Mouse (Mus musculus): ENCODE results near the gene Zfp978.
"Not testable (repeated sequence)": the region's sequence is repeated elsewhere in the genome, so short reads cannot be mapped to it uniquely, and the experiment has no call there.

Zfp978 gene

GRCm38 (mm10) chr4:147361003-147361402 lies at the start of gene Zfp978:
Gene Zfp978 (plus strand): TSS chr4:147361303.
- not testable (repeated sequence) for DNase-seq (ENCODE audit: low spot score)

GRCm38 (mm10) chr4:147335036-147335690 lies 25.9 kb upstream of the Zfp978 start:
- not testable (repeated sequence) for DNase-seq (ENCODE audit: low spot score)

GRCm38 (mm10) chr4:147335691-147336367 lies 25.3 kb upstream of the Zfp978 start:
- peak; percentile 41 for DNase-seq (ENCODE audit: low spot score)

DNA sequence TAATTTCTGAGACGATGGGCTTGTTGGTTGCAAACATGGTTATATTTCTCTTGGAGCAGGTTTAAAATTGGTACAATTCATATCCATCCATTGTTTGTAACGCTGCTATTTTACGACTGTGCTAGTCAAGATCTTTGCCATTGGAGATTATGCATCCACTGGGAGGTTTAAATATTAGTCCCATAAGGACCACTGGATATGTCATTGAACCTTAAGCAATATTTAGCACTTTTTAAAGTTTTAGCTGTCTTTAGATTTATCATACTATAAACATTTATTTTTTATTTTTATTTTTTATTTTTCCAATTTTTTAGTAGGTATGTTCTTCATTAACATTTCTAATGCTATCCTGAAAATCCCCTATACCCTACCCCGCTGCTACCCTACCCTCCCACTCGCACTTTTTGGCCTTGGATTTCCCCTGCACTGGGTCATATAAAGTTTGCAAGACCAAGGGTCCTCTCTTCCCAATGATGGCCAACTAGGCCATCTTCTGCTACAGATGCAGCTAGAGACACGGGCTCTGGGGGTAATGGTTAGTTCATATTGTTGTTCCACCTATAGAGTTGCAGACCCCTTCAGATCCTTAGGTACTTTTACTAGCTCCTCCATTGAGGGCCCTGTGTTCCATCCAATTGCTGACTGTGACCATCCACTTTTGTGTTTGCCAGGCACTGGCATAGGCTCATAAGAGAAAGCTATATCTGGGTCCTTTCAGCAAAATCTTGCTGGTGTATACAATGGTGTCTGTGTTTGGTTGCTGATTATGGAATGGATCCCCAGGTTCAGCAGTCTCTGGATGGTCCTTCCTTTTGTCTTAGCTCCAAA lies 24.5 kb upstream of the Zfp978 start:
- DNase-seq (ENCODE audit: low spot score), result peak; percentile 66

DNA sequence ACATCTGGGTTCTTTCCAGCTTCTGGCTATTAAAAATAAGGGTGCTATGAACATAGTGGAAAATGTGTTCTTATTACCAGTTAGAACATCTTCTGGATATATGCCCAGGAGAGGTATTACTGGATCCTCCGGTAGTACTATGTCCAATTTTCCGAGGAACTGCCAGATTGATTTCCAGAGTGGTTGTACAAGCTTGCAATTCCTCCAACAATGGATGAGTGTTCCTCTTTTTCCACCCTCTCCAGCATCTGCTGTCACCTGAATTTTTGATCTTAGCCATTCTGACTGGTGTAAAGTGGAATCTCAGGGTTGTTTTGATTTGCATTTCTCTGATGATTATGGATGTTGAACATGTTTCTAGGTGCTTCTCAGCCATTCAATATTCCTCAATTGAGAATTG lies 23.6 kb upstream of the Zfp978 start:
- DNase-seq (ENCODE audit: low spot score), result not testable (repeated sequence)

DNA sequence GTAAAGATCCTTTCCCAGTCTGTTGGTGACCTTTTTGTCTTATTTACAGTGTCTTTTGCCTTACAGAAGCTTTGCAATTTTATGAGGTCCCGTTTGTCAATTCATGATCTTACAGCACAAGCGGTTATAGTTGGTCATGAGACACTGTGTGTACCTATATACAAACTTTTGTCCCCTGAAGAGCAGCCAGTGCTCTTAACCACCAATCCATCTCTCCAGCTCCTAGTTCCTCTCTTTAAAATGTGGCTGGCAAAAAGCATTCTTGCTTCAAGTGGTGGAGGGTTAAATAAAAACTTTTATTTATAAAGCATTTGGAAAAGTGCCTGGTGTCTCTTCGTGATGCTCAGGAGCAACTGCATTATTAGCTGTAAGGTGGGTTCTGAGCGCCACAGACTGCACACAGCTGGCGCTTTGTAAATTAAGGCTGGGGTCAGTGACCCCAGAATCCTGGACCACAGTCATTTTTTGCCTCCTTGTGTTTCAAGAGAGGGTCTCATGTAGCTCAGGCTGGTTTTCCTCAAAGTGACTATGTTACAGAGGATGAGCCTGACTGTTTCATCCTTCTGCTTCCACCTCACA lies 23.0 kb upstream of the Zfp978 start:
- peak; percentile 47 for DNase-seq (ENCODE audit: low spot score)

DNA sequence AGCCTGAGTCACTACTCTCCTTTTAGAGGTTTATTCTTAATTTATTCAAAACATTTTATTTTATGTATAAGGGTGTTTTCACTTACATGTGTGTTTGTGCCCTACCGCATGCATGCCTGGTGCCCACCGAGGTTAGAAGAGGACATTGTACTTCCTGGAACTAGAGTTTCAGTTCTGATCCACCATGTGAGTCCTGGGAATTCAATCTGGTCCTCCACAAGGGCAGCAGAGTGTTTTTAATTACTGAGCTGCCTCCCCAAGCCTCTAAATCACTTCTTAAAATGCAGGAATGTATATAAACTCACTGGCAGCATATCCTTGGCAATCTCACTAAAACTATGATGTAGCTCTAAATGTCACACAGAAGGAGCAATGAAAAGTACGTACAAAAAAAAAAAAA lies 22.4 kb upstream of the Zfp978 start:
- DNase-seq (ENCODE audit: low spot score), result not testable (repeated sequence)

DNA sequence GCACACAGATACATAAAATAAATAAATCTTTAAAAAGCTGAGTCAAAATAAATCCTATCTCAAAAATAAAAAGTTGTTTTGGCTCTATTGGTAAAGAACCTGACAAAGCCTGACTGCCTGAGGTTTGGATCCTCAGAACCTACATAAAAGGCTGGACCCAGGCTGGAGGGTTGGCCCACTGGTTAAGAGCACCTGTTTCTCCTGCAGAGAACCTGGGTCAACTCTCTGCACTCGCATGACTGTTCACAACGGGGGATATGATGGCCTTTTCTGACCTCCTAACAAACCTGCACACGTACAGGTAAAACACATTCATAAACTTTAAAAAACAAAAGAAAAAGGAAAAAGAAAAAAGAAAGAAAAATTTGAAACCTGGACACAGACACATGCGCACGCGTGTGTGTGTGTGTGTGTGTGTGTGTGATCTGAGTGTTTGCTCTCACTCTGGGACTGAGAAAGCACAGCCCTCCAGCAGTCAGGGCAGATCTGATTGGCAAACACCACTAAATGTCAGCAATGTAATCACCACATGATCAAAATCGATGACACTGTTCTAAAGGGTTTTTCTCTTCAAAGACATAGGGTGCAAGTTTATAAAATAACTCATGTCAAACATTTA lies 21.4 kb upstream of the Zfp978 start:
- DNase-seq (ENCODE audit: low spot score), result peak; percentile 67

GRCm38 (mm10) chr4:147340236-147340635 lies 20.9 kb upstream of the Zfp978 start:
- DNase-seq (ENCODE audit: low spot score), result peak; percentile 46

GRCm38 (mm10) chr4:147340876-147341275 lies 20.2 kb upstream of the Zfp978 start:
- not testable (repeated sequence) for DNase-seq (ENCODE audit: low spot score)

DNA sequence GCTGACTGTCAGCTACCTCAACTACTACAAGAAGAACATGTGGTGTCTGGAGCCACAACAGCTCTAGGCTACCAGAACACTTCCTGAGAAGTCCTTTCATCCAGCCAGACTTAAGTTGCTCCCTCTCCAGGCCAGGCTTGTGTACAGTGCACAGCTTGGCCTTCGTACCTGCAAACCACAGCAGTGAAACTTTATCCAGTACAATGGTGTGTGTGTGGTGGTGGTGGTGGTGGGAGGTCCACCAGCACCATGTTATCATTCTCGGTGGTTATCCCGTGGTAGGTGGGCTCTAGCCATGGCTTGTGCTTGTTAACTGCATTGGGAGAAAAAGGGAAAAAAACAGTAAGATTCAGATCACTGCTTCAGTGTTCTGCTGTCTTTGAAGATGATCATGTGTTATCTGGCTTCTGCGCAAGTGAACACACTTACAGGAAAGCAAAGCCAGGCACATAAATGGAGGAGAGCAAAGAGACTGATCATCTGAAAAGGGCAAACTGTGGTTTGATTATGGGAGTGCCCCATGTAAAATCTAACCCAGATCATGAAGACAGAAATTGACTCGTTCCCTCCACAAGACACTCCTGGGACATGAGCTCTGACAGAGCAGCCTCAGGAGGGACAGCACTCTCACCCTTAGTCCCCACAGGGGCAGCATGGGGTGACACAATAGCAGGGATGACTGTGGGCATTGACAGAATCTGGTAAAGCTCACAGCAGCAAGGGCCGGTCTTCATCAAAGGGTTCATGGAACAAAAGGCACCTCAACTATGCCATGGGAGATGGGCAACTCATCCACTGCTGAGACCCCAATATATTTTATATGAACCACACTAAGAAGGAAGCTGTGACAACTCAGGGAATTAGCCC lies 17.8 kb upstream of the Zfp978 start:
- peak; percentile 62 for DNase-seq (ENCODE audit: low spot score)

DNA sequence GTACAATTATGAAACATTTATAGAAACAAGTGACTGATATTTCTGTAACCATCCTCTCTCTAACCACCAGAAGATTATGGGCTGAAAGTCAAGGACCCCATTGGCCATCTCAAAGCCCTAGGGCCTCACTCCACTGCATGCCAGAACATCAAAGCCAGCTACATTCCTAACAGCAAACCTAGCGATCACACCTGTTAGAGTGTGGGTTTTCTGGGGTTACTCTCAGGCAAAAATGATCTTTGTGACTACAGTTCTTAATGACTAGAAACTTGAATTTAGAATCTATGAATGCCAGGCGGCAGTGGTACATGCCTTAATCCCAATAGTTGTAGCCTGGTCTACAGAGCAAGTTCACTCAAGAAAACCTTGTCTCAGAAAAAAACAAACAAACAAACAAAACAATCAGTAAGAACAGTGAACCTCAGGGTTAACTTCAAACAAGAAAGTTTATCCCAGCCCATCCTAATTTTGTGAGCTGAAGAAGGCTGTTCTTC lies 16.0 kb upstream of the Zfp978 start:
- DNase-seq (ENCODE audit: low spot score), result peak; percentile 34

GRCm38 (mm10) chr4:147346361-147347035 lies 14.6 kb upstream of the Zfp978 start:
- not testable (repeated sequence) for DNase-seq (ENCODE audit: low spot score)

DNA sequence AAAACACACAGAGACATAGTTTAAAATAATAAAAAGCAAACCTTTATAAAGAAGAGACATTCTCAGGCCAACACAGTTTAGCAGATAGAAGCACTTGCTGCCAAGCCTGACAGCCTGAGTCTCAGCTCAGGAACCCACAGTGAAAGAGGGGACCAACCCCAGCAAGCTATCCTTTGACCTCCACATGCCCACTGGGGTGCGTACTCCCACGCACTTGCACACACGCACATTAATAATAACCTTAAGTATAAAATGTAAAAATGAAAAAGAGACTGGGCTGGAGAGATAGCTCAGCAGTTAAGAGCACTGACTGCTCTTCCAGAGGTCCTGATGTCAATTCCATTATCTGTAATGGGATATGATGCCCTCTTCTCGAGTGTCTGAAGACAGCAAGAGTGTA lies 13.8 kb upstream of the Zfp978 start:
- DNase-seq (ENCODE audit: low spot score), result not testable (repeated sequence)

DNA sequence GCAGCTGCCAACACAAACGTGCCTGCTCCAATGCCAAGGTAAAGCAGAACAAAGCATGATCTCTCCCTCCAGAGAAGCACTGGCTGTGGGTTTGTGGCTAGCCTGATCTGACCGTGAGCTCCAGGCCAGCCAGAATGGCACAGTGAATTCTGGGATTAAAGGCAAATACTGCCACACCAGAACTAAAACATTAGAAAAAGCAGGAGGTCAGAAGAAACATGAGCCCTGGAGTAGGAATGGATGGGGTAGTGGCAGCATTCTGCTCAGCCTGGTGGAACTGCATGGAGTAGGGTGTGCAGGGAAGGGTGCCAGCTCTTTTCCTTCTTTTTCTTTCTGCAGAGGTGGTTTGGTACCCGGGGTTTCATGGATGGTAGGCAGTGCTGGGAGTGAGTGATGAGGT lies 13.2 kb upstream of the Zfp978 start:
- DNase-seq (ENCODE audit: low spot score), result not testable (repeated sequence)

- not testable (repeated sequence) for DNase-seq (ENCODE audit: low spot score)
These were observed 12.7 kb upstream of the Zfp978 start for GRCm38 (mm10) chr4:147348401-147348800.

DNA sequence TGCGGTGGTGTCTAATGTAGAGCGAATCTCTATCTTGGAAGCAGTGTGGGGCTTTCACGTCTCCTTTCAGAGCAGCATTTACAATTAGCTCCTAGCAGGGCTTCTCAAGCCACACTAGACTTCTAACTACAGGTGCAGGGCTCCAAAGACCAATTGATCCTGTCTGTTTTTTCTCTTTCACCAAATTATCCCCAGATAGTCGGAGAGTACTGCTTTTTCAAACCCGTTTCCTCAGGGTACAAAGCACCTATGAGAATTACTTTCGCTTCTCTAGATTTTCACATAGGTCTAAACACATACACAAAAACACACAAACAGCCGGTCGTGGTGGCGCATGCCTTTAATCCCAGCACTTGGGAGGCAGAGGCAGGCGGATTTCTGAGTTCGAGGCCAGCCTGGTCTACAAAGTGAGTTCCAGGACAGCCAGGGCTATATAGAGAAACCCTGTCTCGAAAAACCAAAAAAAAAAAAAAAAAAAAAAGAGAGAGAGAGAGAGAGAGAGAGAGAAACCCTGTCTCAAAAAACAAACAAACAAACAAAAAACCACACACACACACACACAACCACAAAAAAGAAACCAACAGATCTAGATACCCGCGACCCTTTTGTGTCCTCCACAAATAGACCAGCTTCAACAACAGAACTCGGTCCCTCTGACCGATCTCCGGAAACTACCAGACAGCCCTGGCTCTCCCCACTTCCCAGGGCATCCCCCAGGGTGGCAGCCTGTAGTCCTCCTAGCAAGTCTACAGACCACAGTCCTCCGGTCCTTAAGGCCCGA lies 12.0 kb upstream of the Zfp978 start:
- peak; percentile 58 for DNase-seq (ENCODE audit: low spot score)

DNA sequence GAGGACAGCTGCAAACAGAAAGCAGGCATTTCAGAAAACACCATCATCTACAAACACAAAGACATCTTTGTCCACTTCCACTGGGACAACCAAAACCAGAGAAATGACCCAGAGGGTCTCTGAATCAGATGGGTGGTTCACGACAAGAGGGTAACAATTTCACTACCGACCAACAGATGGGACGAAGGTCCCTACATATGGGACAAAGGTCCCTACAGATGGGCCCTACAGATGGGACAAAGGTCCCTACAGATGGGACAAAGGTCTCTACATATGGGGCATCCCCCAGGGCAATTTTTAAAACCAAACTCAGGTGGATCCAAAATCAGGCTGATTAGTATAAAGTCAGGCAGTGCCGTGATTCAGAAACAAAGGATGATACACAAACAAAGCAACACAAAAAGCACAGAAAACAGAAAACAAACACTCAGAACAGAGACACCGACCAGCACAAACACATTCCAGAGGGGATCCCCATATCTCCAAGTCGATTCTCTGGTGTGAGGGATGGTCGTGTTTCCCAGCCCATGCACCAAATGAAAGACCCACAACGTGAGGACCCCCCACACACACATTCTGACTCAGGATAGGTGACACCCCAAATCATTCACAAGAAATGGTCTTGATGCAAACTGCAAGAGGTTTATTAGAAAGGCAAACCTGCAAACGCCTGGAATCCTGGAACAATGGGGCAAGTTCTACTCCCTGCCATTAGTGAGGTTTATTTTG lies 11.3 kb upstream of the Zfp978 start:
- peak; percentile 43 for DNase-seq (ENCODE audit: low spot score)

DNA sequence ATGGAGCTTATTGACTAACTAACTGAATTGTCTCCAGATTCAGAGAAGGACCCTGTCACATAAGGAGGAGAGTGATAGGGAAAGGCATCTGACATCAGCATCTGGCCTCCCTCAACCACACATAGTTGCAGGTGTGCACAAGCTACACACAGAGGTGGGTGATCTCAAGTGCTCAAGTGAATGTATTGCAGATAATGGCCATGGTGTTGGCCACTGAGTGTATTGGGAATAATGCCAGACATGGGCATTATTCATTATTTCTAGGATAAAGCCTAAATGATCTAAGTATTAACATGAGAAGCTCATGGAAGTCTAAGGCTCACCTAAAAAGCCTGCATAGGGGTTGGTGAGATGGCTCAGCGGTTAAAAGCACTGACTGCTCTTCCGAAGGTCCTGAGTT lies 10.6 kb upstream of the Zfp978 start:
- not testable (repeated sequence) for DNase-seq (ENCODE audit: low spot score)
